Mouse (Mus musculus): ENCODE data around the gene Entpd5. TPM values are rescaled to one million over a fixed set of nuclear protein-coding genes. Genes with fewer than 3 reads are reported as not detected.

Gene Entpd5
- 4.2 and 5.4 TPM in 2 replicates for polyA plus RNA-seq (2012; rRNA removed)

DNA sequence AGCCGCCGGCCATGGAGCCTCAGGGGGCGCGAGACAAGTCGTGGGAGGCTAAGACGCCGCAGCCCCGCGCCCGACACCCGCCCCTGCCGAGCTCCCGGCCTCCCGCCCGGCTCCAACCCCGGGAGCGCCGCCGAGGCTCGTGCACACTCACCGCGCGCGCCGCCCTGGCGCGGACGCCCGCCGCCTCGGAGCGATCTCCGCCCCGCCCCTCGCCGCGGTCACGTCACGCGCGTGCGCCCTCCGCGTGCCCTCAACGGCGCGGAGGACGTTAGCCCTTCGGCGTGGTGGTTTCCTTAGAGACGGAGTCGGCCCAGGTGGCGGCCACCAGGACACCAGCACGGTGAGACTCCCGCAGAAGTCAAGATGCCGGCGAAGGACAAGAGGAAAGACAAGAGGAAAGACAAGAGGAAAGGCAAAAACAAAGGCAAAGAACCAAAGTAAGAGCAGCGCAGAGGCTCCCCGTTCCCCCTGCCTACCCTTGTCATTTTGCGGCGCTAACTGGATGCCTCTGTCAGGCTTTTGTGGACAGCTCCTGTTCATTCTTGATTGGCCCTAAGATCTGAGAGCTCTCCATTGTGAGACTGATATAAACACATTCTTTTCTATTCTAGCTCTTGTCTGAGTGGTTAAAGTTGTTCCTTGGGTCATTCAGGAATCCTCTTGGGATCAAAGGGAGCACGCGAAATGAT is at the start of gene Entpd5, which contains the start of gene Bbof1:
Gene Entpd5 (minus strand): TSS at position 211 of the 689 bp plus-strand sequence.
Gene Bbof1 (plus strand): TSS at position 253 of the 689 bp plus-strand sequence.

DNA sequence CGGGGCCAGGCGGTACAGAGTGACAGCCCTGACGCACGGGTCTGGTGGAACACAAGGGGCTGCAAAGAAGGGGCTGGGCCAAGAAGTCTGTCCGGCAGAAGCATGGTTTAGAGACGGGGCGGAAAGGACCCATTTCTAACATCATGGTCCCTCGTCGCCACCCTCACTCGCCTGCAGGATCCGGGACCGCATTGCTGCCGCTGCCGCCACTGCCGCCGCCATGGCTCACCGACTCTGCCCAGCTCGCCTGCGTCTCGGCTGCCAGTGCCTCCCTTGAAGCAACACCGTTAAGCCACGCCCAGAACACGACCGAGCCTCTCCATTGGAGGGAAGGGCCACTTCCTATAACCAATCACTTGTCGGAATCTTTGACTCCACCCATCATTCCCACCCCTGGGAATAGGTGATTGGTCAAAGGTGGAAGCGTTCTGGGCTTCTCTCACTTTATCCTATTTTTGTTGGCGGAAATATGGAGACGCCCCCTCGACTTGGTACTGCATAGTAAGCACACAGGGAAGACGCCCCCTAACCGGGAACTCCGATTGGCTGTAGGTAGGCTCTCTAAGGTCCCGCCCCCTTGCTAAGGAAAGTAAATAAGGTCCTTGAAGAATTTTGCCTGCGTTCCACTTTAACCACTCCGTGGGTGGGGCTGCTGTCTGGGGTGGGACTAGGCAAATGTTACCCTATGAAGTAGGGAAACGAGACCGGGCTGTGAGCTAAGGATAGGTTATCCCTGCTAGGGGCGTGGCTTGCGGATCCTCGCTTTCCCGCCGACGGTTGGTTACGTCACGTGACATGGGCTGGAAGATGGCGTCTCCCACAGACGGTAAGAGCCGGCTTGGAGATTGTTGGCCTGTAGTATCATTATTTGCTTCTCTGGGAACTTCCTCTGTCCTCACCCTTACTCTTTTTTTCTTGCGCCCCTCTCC is 42.2 kb upstream of the Entpd5 start, which contains the start of the genes Aldh6a1 and Lin52:
Gene Aldh6a1 (minus strand): TSS at position 287 of the 929 bp plus-strand sequence.
Gene Lin52 (plus strand): TSS at position 705 of the 929 bp plus-strand sequence.

DNA sequence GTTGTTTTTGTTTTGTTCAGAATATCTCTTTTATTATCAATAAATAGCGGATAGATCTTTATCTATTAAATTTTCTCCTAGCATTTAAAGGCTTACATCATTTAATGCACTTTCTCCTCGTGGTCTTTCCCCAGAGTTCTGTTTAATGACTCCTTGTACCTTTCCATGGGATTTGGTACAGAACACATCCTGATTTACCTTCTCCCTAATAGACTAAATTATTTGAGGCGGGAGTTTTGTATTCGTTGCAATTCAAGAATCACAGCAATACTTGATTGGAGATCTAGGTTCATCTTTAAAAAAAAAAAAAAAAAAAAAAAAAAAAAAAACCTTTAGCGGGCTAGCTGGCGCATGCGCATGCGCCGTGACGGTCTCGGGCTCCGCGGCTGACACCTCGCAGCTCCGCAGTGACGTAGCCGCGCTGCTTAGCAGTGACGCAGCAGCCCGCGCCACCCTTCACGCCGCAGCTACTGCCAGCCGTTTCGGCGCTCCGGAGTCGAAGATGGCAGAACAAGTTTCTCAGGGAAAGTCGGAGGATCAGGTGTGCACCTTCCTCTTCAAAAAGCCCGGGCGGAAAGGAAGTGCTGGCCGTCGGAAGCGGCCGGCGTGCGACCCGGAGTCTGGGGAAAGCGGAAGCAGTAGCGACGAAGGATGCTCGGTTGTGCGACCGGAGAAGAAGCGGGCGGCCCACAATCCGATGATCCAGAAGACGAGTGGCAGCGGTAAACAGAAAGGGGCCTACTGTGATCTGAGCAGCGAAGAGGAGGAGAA is 8.2 kb upstream of the Entpd5 start, which contains the start of gene Rnf113a2:
Gene Rnf113a2 (plus strand): TSS at position 363 of the 771 bp plus-strand sequence.

DNA sequence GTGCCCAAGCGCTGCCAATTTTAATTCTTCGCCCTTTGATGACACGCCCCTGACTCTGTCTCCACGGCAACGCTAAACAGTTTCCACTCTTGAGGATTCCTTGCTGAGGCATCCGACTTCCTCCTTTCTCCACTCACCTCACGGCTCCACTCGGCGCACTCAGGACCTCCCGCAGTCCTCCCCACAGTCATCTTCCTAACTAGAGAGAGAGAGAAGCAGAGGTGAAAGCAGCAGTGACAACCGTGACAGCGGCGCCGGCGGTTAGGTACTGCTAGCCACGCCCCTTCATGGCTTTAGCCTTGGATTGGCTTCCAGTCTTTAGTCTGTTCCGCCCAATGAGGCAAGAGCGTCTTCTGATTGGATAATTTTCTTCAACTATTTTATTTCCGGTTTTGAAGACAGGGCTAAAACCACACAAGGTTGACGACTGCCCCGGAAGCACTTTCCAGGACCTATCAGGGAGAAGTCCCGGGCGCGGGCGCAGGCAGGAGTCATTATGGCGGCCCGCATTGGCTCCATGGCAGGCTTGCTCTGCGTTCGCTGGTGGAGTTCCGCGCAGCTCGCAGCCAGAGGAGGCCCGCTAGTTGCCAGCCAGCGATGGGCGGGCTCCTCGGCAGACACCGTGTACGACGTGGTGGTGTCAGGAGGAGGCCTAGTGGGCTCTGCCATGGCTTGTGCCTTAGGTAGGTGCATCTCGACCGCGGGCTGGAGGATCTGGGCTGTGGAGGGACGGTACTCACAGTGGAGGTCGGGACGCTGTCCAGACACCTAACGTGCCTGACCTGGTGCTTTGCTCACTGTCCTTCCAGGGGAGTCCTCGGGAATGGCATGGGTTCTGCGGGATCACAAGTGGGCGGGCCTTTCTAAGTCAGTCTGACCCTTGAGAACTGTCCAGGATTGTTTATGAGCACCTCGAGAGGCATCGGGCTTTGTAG is 47.0 kb downstream of the Entpd5 start, which contains the start of the genes Coq6 and Fam161b:
Gene Coq6 (plus strand): TSS at position 103 of the 935 bp plus-strand sequence.
Gene Fam161b (minus strand): TSS at position 279 of the 935 bp plus-strand sequence.

Other genes starting within 250 kb of the Entpd5 start
- 14.0 and 15.7 TPM in 2 replicates for gene Elmsan1, start 190.1 kb downstream of the Entpd5 start, polyA plus RNA-seq (2012; rRNA removed)
- 5.3 and 6.0 TPM in 2 replicates for gene Ptgr2, start 123.8 kb downstream of the Entpd5 start, polyA plus RNA-seq (2012; rRNA removed)
- 25.1 and 28.1 TPM in 2 replicates for gene Zfp410, start 92.2 kb downstream of the Entpd5 start, polyA plus RNA-seq (2012; rRNA removed)
- gene Coq6, start 47.4 kb downstream of the Entpd5 start, polyA plus RNA-seq (2012; rRNA removed) = 53.8 and 70.6 TPM in 2 replicates
- gene Fam161b, start 47.2 kb downstream of the Entpd5 start, polyA plus RNA-seq (2012; rRNA removed) = 1.7 and 1.9 TPM in 2 replicates
- gene Bbof1, start within 50 bp of the Entpd5 start, polyA plus RNA-seq (2012; rRNA removed) = 0.24 and 0.33 TPM in 2 replicates
- gene Rnf113a2, start 8.2 kb upstream of the Entpd5 start, polyA plus RNA-seq (2012; rRNA removed) = 2.2 and 3.2 TPM in 2 replicates
- 11.9 and 14.0 TPM in 2 replicates for gene Aldh6a1, start 42.0 kb upstream of the Entpd5 start, polyA plus RNA-seq (2012; rRNA removed)
- 6.6 and 8.4 TPM in 2 replicates for gene Lin52, start 42.4 kb upstream of the Entpd5 start, polyA plus RNA-seq (2012; rRNA removed)
- gene Vsx2, start 160.7 kb upstream of the Entpd5 start, polyA plus RNA-seq (2012; rRNA removed) = 0.28 and 0.44 TPM in 2 replicates
- gene Abcd4, start 208.4 kb upstream of the Entpd5 start, polyA plus RNA-seq (2012; rRNA removed) = 22.4 and 25.0 TPM in 2 replicates
- gene Vrtn, start 232.0 kb upstream of the Entpd5 start, polyA plus RNA-seq (2012; rRNA removed) = 5.7 and 6.7 TPM in 2 replicates